Mouse (Mus musculus): ENCODE measurements around the gene Hesx1.
"Not testable (repeated sequence)": the region's sequence is repeated elsewhere in the genome, so short reads cannot be mapped to it uniquely, and the experiment has no call there.

Hesx1 gene

DNA sequence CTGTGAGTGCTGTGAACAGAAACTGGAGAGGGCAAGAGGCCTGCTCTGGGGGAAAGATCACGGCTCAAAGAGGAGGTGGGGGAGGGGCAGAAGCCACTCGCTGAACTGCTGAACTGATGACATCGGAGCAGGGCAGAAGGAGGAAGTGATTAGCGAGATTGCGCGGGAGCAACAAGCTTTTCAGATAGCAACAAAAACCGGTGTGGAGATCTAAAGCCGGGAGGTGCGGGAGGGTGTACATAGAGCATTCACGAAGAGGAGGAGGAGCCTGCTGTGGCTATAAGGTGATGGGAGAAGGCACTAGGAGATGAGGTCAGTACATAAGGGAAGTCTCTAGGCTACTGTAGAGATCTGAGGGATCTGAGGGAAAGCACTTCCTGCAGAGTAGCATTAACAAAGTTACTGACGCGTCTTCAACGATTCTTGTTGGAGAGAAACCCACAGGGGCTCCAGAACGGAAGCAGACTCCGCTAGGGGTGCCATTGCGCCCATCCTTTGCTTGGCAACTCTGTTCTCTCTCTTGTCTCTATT lies at the start of gene Hesx1:
Gene Hesx1 (plus strand): TSS at position 206 of the 531 bp plus-strand sequence.
- DNase-seq = peak; percentile 6

DNA sequence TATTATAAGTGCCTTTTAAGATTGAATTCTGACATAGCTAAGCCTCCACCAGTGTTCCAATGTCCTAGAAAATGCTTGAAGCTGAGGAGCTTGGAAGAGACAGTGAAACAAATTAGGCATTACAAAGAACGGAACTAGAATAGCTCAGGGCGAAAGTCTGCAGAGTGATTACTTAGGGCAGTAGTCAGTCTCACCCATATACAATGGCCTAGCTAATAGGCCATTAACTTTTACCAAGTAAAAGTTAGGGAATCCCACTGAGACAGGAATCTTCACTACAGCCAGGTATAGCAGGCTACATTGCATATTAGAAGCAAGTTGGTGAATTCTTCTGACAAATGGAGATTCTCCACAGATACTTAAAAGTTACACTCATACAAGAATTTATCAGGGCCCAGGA lies 38.1 kb upstream of the Hesx1 start:
- not testable (repeated sequence) for DNase-seq

DNA sequence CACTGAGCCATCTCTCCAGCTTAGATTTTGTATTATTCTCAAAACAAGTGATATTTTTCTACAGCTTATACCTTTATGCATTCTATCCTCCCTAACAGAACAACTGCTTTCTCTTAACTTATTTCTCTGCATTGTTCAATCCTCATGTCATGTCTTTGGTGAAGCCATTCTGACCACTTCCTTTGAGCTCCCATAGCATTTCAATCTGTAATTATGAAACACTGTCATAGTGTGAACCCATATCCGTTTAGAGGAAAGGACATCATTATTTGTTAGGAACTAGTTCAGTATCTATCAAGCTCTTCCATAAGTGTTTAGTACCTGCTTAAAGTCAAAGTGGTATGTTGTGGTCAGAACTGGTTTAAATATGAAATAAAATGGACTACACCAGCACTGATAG lies 33.7 kb upstream of the Hesx1 start:
- DNase-seq = no peak

DNA sequence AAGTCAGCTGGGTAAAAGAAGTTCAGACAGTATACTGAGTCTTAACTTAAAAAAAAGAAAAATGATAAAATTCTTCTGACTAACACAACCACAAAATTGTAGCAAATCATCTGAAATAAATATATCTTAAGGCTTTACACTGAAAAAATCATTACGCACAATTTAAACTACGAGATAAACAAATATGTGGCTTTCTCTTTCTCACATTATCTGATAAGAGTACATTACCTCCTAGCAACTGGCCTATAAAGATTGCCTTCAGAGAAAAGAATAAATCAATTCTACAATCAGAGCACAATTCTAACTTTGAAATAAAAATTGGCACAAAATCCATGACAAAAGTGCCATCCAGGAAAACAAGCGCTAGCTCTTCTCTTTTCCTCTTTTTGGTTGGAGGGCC lies 25.1 kb upstream of the Hesx1 start:
- DNase-seq = no peak

DNA sequence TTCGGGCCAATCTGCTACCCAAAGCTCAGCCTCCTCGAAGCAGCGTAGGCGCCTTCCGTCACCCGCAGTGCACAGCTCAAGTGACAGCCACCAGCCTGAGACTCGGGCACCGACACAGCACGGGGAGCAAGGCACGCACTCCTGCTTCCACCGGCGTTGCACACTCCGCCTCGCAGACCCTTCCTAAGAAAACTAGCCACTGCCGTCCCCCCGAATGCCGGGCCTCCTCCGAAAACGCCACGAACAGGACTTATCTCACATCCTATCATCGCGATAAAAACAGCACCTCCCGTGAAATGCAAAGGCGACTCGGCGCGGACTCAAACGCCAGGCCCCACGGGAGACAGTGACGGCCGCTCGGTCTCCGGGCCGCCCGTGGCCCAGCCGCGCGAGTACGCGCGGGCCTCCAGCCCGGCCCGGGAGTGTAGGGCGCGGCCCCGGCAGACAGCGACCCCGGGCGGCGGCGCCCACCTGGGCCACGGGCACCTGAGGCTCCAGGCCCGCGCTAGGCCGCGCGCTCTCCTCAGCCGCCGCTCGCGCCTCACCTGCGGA lies 24.3 kb upstream of the Hesx1 start:
- peak; percentile 80 for DNase-seq

DNA sequence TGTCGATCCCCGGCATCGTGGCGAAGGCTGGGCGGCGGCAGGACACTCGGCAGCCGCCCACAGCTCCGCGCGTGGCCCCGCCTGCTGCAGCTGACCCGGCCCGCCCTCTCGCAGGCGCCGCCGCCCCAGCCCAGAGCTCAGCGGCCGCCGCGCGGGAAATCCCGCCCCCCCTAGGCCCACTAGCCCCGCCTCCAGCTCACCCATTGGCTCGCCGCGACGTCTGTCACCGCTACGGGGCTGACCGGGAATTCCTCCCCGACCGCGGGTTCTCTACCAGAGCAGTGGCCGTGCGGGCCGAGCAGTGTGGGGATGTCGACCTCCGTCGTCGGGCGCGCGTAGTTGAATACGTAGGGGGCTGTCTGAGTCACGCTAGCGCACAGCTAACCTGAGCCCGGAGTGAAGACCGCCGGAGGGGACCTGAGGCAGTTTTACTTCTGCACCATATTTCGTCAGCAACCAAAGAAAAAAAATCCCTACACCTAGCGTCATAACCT lies 23.7 kb upstream of the Hesx1 start:
- DNase-seq = peak; percentile 95

DNA sequence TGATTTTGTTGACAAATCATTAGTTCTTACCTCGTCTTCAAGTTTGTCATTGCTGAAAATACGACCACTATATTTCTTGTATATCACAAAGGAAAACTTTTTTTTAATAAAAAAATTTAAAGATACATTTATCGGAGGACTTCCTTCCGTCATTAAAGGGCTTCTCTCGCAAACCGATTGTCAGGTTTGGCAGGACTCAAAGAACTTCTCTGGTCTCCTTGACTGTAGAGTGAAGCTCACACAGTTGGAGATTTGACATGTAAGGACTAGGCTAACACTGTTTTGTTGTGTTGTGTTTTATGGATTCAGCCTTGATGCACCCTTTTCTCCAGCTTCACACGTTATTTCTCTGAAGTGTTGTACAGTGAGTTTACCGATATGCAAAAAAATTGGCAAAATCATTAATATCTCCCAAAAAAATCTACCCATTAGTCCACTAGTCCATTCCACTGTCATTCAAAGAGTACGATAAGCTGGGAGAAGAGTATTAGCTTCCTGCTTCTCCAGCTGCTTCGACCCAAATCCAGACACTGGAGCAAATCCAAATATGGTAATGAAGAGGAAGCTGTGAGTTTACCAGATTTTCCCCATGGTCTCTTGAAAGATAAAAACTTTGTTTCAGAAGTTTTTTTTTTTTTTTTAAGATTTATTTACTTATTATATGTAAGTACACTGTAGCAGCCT lies 23.0 kb upstream of the Hesx1 start, which contains the start of gene Appl1:
Gene Appl1 (minus strand): TSS at position 127 of the 684 bp plus-strand sequence.
- DNase-seq = no peak

DNA sequence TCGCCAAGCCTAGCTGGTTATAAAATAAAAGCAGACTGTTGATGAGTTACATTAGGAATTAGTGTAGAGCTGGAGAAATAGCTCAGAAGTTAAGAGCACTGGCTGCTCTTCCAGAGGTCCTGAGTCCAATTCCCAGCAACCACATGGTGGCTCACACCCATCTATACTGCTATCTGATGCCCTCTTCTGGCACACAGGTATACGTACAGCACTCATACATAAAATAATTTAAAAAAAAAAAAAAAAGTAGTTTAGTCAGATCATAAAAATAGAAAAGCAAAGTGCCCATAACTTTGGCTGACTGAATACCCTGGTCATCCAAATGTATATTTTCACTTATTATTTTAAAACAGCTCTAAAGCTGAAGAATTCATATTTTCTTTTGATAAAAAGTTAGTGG lies 21.1 kb upstream of the Hesx1 start:
- no peak for DNase-seq

DNA sequence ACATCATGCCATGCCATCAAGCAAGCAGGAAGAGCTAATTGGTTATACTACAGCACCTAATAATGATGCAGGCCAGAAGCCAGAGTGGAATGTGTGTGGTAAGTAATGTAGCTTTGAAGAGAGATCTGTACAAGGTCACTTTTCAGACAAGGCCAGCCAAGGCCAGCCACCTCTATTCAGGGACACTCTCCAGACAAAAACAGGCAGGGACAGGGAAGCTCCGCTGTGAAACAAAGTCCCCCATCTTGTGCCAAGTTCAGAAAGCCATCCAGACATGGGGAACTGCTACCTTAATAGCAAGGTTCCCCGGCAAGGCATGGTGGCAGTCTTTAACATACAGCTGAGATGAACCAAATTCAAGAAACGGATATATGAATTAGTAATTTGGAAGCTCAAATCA lies 18.7 kb upstream of the Hesx1 start:
- no peak for DNase-seq

DNA sequence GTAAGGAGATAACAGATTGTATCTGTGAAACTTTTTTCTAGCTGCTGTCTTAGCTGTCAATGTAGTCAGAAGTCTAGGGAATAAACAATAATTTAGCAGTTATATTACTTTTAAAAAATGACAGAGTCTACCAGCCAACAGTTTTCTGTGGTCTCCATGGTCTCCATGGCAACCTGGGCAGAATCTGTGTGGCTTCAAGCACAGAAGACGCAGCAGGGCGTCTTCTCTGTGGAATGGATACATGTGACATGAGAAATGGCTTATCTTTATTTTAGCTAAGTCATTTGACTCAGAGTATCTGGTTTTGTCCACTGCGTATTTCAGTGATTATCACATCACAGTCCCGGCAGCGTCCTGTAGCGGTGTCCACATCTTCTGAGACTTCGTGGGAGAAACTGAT lies 18.0 kb upstream of the Hesx1 start:
- DNase-seq = no peak

DNA sequence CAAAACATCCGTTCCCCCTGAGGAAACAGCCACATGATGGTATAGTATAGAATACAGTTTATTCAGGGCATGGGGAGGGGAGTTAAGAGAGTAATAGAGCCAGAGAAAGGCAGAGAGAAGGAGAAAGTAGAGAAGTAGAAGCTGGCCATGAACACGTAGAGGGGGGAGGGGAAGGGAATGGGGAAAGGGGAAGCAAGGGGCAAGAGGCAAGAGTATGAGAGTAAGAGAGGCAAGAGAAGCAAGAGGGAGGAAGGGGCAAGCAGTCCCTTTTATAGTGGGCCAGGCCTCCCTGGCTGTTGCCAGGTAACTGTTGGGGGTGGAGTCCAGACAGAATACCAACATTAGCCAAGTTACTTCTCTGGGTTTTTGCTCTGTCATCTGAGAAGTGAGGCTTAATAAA lies 16.7 kb upstream of the Hesx1 start:
- DNase-seq = no peak

DNA sequence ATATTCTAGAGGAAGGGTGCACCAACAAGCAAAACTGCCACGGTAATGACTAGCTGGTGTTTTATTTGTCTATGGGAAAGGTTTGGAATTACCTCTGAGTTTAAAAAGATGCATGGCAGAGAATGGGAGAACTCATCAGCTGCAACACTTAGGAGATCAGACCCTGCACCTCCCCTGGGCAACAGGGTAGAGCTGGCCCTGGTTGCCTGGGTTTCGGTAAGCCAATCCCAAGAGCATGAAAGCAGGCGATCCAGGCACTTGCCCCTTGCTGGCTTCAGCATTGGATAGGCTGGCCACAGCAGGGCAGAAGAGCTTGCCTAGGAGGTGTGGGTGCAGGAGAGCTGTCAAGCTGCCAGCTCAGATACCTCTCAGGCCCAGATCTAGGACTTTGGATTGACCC lies 14.4 kb upstream of the Hesx1 start:
- no peak for DNase-seq

DNA sequence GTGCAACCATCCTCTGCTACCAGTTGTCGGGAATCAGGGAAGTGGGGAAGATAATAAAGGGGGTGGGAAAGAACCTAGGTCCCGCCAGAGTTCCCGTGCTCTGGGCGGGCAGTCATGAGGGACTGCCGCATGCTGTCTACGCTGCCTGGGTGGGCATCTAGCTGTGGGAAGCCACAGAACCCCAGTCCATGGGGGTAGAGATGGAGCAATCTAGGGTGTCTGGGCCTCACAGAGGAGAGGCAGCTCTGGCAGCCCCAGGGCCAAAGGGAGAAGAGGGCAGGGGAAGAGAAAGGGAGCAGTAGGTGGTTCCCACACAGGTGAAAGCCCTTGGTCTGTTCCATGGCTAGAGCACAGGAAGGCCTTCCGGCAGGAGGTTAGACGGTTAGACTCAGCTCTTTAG lies 13.2 kb upstream of the Hesx1 start:
- DNase-seq = no peak

DNA sequence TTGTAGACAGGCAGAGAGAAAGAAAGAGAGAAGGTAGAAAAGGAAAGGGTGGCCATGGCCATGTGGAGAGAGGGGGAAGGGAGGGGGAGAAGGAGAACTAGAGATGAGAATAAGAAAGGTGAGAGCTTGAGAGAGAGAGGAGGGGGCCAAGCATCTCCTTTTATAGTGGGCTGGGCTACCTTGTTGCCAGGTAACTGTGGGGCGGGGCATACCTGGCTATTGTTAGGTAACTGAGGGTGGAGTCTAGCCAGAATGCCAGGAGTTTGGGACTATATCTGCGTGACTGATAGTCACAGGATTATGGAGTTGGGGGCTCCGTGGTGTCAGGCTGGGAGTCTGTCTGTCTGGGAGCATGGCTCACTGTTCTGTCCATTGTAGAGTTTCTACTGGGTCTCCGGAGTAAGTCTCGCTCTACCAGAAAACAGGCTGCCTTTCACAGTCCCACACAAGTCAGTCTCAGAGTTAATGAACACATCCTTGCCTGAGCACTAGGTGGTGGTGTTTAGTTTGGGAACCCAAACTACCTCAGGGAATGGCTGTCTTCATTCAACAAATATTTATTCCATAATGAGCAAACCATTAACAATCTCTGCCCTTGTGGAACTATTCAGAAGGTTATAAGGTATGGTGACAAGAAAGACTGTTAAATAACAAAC lies 12.6 kb upstream of the Hesx1 start:
- no peak for DNase-seq

DNA sequence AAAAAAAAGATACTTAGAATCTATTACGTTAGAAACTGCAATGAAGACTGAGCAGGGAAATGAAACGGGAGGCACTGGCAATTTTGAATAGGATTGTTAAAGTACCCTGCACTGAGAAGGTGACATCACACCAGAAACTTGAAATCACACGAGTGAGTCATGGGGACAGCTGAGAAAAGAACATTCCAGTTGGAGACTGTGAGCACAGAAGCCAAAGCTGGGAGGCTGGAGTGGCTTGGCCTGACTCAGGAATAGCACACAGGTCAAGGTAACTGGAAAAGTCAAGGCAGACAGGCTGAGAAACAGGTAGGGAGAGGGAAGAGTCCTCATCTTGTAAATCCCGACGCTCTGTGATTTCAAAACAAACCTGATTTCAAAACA lies 12.1 kb upstream of the Hesx1 start:
- DNase-seq = no peak

DNA sequence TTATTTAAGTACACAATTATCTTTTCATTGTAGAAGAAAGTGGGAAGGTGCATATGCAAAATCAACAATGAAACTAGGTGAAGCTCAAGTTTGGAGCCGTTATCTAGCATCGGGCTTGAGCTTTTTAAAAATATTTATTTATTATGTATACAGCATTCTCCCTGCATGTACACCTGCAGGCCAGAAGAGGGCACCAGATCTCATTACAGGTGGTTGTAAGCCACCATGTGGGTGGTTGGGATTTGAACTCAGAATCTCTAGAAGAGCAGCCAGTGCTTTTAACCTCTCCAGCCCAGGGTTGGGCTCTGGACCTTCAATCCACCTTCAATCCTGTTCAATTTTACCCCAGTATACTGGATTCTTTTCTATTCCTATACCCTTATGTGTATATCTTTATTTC lies 5.5 kb upstream of the Hesx1 start:
- DNase-seq = no peak

DNA sequence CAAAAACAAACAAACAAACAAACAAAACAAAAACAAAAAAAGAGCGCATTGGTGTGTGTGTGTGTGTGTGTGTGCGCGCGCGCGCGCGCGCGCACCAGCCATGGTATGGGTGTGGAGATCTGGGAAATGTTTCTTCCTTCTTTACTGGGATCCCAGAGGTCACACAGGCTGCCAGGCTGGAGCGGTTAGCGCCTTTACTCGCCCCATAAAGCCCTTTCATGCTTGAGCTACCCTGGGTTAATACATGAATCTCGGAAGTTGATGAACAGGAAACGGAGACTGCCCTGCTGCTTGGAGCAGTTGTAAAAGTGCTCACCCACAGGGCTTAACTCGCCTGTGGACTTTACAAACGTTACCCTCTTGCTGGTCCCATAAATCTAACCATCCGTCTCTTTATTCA lies 2.6 kb upstream of the Hesx1 start:
- DNase-seq = no peak

DNA sequence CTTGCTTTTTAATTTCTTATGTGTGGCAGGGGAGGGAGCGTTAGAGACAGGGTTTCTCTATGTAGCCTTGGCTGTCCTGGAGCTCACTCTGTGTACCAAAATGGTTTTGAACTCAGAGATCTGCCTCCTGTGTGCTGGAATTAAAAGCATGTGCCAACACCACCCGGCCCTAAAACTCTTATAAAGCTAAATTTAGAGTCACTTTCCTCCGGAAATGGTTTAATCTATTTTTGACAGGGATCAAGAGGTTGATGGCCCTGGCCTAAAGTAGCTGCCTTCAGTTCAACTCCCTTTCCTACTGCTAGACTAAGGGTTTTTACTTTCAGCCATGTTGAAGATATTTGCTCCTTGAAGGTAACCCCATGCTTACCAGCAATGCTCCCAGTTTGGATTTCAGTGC lies 789 bp upstream of the Hesx1 start:
- DNase-seq = no peak

DNA sequence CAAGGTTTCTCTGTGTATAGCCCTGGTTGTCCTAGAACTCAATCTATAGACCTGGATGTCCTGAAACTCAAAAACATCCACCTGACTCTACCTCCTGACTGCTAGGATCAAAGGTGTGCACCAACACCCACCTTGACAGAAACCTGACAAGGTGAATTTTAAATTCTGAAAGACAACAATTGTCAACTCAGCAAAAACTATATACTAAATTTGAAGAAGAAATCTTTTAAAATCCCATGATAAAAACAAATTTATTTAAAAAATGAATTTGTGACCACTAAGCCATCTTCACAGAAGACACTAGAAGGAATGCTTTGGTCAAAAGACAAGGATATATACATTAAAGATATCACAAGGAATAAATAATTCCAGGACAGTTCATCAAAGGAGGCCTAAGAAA lies 2.0 kb downstream of the Hesx1 start:
- DNase-seq = no peak

DNA sequence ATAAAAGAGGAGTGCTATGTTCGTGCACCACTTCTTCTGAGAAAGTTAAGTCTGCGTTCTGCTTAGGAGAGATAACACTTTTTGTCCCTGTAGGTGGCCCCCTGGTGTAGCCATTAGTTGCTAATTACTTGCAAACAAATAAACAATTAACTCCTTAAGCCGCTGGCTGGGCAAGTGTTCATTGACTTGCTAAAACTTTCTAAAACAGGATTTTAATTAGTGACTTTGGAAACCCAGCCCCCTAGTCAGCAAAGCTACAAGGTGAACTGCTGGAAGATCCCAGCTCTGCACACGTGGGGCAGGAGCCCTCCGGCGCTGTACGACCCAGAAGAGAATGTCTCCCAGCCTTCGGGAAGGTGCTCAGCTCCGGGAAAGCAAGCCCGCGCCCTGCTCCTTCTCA lies 6.2 kb downstream of the Hesx1 start:
- DNase-seq = no peak

DNA sequence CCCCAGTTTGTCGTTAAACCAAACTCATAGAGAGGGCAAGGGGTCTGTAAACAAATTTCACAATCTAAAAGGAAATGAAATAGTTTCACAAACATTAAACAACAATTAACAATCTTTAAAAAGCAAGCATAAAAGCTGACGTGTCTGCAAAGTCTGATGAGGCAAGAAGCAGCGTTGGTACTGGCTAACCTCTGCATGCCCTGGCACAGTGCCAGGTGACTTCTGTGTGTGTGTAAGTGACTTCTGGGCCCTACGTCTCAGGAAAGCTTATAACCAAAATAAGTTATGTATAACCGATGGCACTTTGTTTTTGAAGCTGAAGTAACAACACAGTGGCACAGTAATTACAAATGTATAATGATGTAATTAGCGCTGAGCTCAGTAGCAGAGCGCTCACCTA lies 10.7 kb downstream of the Hesx1 start:
- no peak for DNase-seq

DNA sequence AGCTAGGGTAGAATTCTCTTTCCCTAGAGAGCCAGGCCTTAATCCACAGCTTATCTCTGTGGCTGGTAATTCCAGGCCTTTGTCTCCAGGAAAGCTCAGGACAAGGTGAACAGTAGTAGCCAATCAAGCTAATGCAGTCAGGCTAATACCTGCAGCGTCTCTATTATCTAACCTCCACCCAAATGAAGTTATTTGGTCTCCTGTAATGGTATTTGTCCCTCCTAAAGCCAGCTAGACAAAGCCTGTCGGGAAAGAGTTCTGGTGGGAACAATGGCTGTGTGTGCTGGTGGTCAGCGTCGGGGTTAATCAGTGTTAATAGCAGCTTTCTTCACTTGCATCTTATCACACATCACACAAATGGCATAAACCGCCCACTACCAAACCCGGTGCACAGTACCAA lies 11.7 kb downstream of the Hesx1 start:
- no peak for DNase-seq

DNA sequence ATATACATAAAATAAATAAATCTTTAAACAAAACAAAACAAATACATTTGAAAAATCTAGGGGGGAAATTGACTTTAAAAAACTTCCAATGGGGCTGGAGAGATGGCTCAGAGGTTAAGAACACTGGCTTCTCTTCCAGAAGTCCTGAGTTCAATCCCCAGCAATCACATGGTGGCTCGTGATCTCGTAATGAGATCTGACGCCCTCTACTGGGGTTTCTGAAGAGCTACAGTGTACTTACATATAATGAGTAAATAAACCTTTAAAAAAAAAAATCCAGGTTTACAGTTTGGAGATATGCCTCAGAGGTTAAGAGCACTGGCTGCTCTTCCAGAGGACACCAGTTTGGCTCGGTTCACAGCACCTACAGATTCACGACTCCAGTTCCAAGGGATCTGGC lies 17.3 kb downstream of the Hesx1 start:
- no peak for DNase-seq

DNA sequence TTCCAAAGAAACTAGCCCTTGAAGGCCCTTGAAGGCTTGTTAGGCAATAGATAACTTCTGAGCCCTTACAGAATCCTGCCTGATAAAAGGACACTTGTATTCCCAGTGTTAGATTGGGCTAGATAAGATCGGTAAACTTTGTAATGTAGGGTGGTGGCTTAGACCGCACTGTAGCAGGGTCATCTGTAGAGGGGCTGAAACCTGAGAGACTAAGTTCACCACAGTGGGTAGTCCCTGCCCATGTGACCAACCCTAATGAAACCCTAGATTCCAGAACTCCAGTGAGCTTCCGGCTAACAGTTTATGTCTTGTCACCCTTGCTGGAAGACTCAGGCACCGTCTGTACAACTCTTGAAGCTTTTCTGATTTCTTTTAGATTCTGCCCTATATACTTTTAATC lies 19.4 kb downstream of the Hesx1 start:
- no peak for DNase-seq
